Mouse (Mus musculus) small intestine, adult 2 months (tissue): Measurements from ENCODE around the gene Dapk2. TPM values are rescaled to one million over a fixed set of nuclear protein-coding genes. Genes with fewer than 3 reads are reported as not detected.

Experiments
- H3K27ac ChIP-seq: fragments of 200-500 bp; 2 replicates; pipeline ENCODE4 v1.5.1; 2012; ENCODE audit warnings: low read depth, low read length, control low read depth, inconsistent platforms; ENCODE audit not compliant: insufficient read depth
- H3K27me3 ChIP-seq: fragments of 200-500 bp; 2 replicates; pipeline ENCODE4 v1.6.1; 2012; ENCODE audit warnings: mild to moderate bottlenecking, moderate library complexity, low read length, inconsistent platforms; ENCODE audit not compliant: control insufficient read depth, insufficient read depth
- H3K36me3 ChIP-seq: fragments of 200-500 bp; 2 replicates; pipeline ENCODE4 v1.6.1; 2012; ENCODE audit warnings: mild to moderate bottlenecking, low read length, control low read depth, inconsistent platforms; ENCODE audit not compliant: control insufficient read depth, insufficient read depth
- H3K4me1 ChIP-seq: fragments of 200-500 bp; 2 replicates; pipeline ENCODE4 v1.6.1; 2012; ENCODE audit warnings: low read length, inconsistent platforms, mixed read lengths; ENCODE audit not compliant: control insufficient read depth, insufficient read depth, insufficient read length
- H3K4me3 ChIP-seq: fragments of 200-500 bp; 2 replicates; pipeline ENCODE4 v1.5.1; 2012; ENCODE audit warnings: low read depth, mild to moderate bottlenecking, control low read depth, inconsistent platforms, low read length, moderate library complexity
- CTCF ChIP-seq: fragments of 200-500 bp; IDR thresholded peaks from 2 replicates; pipeline ENCODE4 v1.5.1; 2012; ENCODE audit warnings: low read depth, mild to moderate bottlenecking, control low read depth, inconsistent platforms, low read length, moderate library complexity, mixed read lengths; ENCODE audit not compliant: insufficient replicate concordance, insufficient read length; ENCODE audit errors: extremely low read depth
- POLR2A ChIP-seq: fragments of 200-500 bp; IDR thresholded peaks from 2 replicates; pipeline ENCODE4 v1.6.1; 2012; ENCODE audit warnings: low read depth, mild to moderate bottlenecking, control low read depth, inconsistent platforms, low read length, moderate library complexity
- WGBS: fragments of 180-500 bp; shearing (Covaris S2); methylation state at CpG from one replicate; pipeline ENCODE4 v1.1.7; 2018; 5-methylcytosine and 5-hydroxymethylcytosine counted together
- polyA plus RNA-seq: library from polyadenylated mRNA; depleted of rRNA; stranded (reverse); fragments of >200 nt; gene quantifications from 2 replicates; pipeline ENCODE4 v1.2.3, GENCODE M21; 2012

The Dapk2 gene
- polyA plus RNA-seq, 1 experiment, result 8.2 TPM

- H3K36me3 ChIP-seq, result peaks cover 3% of the 10 kb centered on the region; the same call in 1 of the 2 replicates
- H3K27ac ChIP-seq, result peak overlapping the region; percentile 97
- no peak overlapping the region for H3K4me3 ChIP-seq
- 23% methylated on average over 5 of the region's 5 CpGs for WGBS
- H3K27me3 ChIP-seq, result no peaks in the 10 kb centered on the region
- TF ChIP-seq CTCF (no peak), POLR2A (no peak)
- H3K4me1 ChIP-seq, result peaks cover 16% of the 10 kb centered on the region; the same call in 1 of the 2 replicates
These were observed 67.9 kb downstream of the Dapk2 start for GRCm38 (mm10) chr9:66225737-66226485.

GRCm38 (mm10) chr9:66228456-66229151 is 70.6 kb downstream of the Dapk2 start:
- Histone ChIP-seq H3K27ac (peak overlapping the region; percentile 17; the same call in 1 of the 2 replicates), H3K36me3 (peaks cover 3% of the 10 kb centered on the region; the same call in 1 of the 2 replicates), H3K27me3 (no peaks in the 10 kb centered on the region), H3K4me1 (peaks cover 32% of the 10 kb centered on the region), H3K4me3 (no peak overlapping the region)
- TF ChIP-seq CTCF (no peak), POLR2A (no peak)
- WGBS, result 23% methylated on average over 2 of the region's 2 CpGs

- Histone ChIP-seq H3K27me3 (no peaks in the 10 kb centered on the region), H3K4me1 (peaks cover 26% of the 10 kb centered on the region), H3K4me3 (no peak overlapping the region), H3K27ac (peak overlapping the region; percentile 40; the same call in 1 of the 2 replicates), H3K36me3 (peaks cover 10% of the 10 kb centered on the region)
- WGBS, result 50% methylated on average over 7 of the region's 7 CpGs
- TF ChIP-seq CTCF (no peak), POLR2A (no peak)
These were observed 73.9 kb downstream of the Dapk2 start for GRCm38 (mm10) chr9:66231820-66232479.

DNA sequence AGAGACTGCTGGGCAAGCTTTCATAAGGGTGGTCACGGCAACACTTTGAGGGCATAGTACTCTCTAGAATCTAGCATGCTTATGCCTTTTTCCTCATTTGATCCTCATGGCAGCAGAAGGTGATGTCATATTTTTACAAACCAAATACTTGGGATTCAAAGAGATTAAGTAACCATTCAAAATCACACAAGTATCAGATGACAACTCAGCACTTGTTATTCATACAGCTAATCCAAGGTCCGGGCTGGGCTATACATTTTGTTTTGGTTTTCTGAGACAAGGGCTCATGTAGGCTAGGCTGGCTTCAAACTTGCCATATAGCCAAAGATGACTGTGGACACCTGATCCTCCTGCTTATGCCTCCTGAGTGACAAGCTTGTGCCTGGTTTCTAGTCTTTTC is 78.6 kb downstream of the Dapk2 start:
- TF ChIP-seq POLR2A (no peak), CTCF (no peak)
- 92% methylated on average over 2 of the region's 2 CpGs for WGBS
- no peak overlapping the region for H3K27ac ChIP-seq
- peaks cover 10% of the 10 kb centered on the region for H3K36me3 ChIP-seq
- H3K27me3 ChIP-seq, result no peaks in the 10 kb centered on the region
- peaks cover 29% of the 10 kb centered on the region for H3K4me1 ChIP-seq
- H3K4me3 ChIP-seq, result no peak overlapping the region

DNA sequence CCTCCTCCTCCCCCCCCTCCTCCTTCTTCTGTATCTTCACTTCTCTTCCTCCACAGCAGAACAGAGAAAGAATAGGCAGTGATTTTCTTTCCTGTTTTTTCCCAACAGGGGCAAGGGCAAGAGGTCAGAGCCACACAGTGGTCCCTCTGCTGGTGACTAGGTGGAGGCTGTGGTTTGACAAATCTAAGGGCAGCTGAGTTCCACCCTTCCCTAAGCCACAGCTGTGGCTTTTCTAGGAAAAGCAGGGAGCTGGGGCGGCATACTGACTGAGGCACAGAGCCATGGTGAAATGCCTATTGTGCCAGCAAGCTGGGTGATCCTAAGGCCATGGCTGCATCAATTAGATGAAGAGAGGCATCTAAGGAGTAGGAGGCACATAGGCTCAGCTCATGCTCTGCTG is 79.7 kb downstream of the Dapk2 start:
- H3K27ac ChIP-seq, result no peak overlapping the region
- 84% methylated on average over 1 of the region's 1 CpGs for WGBS
- H3K36me3 ChIP-seq, result peaks cover 7% of the 10 kb centered on the region
- no peak for TF ChIP-seq POLR2A
- no peak for TF ChIP-seq CTCF
- peaks cover 20% of the 10 kb centered on the region; the same call in 1 of the 2 replicates for H3K4me1 ChIP-seq
- H3K27me3 ChIP-seq, result no peaks in the 10 kb centered on the region
- H3K4me3 ChIP-seq, result no peak overlapping the region

DNA sequence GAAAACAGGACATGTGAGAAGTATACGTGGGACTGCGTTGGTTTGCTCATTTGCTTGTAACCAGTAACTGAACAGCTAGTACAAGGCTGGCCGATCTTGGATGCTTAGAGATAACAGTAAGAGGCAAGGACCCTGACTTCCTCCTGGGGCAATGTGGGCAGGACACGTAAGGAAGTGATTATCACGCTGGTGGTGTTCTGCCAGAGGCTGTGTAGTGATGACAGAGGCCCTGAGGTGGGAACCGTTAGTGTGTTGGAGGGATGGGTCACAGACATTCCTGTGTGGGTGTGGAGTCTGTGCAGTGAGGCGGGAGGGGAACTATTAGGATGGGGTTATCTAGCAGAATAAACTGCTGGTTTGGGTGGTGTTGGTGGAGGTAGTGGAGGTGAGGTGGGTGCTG is 81.2 kb downstream of the Dapk2 start:
- no peak for TF ChIP-seq POLR2A
- no peak for TF ChIP-seq CTCF
- Histone ChIP-seq H3K36me3 (peaks cover 6% of the 10 kb centered on the region), H3K27me3 (no peaks in the 10 kb centered on the region), H3K27ac (no peak overlapping the region), H3K4me1 (peaks cover 15% of the 10 kb centered on the region; the same call in 1 of the 2 replicates), H3K4me3 (no peak overlapping the region)
- WGBS, result 63% methylated on average over 7 of the region's 7 CpGs

DNA sequence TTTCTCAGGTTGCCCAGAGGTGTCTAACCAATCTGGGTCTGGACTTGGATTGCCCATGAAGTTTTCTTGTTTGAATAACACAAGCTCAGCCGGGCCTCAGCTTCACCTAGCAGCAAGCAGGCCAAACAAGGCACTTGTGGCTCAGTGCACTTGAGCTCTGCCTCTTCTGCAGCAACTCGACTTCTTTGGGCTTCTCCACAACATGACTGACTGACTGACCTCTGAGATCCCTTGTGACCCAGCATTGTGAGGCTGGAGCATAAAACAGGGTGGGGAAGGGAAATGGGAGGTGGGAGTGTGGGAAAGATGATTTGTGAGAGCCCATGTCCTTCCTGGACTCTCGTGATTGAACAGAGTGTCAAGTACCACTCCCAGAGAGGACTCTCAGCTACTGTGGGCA is 81.7 kb downstream of the Dapk2 start:
- Histone ChIP-seq H3K27ac (no peak overlapping the region), H3K27me3 (no peaks in the 10 kb centered on the region), H3K4me1 (peaks cover 15% of the 10 kb centered on the region; the same call in 1 of the 2 replicates), H3K36me3 (peaks cover 4% of the 10 kb centered on the region), H3K4me3 (no peak overlapping the region)
- WGBS, result 50% methylated on average over 3 of the region's 3 CpGs
- TF ChIP-seq CTCF (no peak), POLR2A (no peak)
